Mouse (Mus musculus): Measurements from ENCODE around the gene Dzank1. TPM values are rescaled to one million over a fixed set of nuclear protein-coding genes. Genes with fewer than 3 reads are reported as not detected.
A peak's percentile ranks its signal among the peaks of the same experiment; 100 is the strongest.

Dzank1 gene
- 0.03 and 0.08 TPM in 2 replicates for total RNA-seq (2012; rRNA removed)
- polyA plus RNA-seq (2012; ENCODE audit: insufficient read depth in 1 of 2, insufficient read length in 2 of 2, low read depth in 1 of 2, low replicate concordance in 2 of 2, missing spikeins in 1 of 2): under 1 TPM in 1 of 2 experiments, not detected in 1; 0.35 TPM

DNA sequence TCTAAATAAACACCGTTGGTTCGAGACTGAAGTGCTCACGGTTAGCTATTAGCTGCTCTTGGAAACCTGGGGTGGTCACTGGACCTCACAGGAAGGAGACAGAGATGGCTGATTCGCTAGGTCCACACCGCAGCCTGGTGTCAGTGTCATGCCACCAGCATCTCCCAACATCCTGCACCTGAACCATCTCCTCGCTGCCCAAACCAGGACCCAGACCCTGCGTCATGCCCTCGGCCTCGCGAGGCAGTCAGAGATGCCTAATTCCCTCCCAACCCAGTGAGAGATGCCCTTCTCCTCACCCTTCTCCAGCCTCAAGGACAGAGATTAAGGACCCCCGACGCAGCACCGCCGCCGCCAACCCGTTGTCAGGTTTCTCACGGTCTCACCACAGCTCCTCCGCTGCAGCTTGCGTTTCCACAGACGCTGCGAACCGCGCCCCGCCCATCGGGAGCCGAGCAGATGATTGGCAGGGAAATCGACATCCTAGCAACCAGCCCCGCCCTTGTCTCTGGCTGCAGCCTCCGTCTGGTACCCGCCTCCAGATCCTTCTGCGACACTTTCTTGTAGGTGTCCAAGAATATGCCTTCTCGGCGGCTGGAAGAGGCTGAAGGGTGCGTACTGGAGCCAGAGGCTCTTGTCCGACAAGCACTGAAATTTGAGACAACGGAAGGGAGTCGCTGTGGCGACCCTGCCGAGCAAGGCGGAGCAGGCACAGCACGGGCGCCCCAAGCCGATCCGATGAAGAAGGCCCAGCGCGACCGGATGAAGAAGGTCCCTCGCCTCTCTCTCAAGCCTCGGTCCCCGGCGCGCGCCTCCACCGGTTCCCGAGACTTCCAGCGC is at the start of gene Dzank1, which contains the start of gene Polr3f:
Dzank1 (minus strand) TSS at position 434 of the 840 bp plus-strand sequence.
Polr3f (plus strand) TSS at position 738 of the 840 bp plus-strand sequence.
- peak within 1 kb of the TSS; percentile 74 for H3K27ac ChIP-seq (ENCODE audit: control insufficient read depth, low read depth, low read length)
- DNase-seq (ENCODE audit: low read depth, low spot score): peak; percentile 98
- peak within 1 kb of the TSS; percentile 82 for H3K9ac ChIP-seq (ENCODE audit: control insufficient read depth, low read depth, low read length, poor library complexity, severe bottlenecking)
- peaks cover 9 to 11% of the 10 kb centered on the region in 2 experiments for H3K4me1 ChIP-seq (ENCODE audit: control insufficient read depth in 1 of 2, insufficient read depth in 2 of 2, low read length in 2 of 2)
- peaks cover 14% of the 10 kb centered on the region for H3K79me2 ChIP-seq (ENCODE audit: control insufficient read depth, insufficient read depth, low read length, poor library complexity)
- peaks cover 0 to 5% of the 10 kb centered on the region in 2 experiments; a peak in 2 of 4 replicates for H3K27me3 ChIP-seq (ENCODE audit: control insufficient read depth in 1 of 2, insufficient read depth in 2 of 2, low read length in 2 of 2)
- peaks cover 10 to 21% of the 10 kb centered on the region in 2 experiments for H3K36me3 ChIP-seq (ENCODE audit: control insufficient read depth in 1 of 2, insufficient read depth in 2 of 2, low read length in 2 of 2)
- peak within 1 kb of the TSS; percentile 85 to 86 for H3K4me3 ChIP-seq (ENCODE audit: control insufficient read depth in 1 of 2, insufficient read depth in 1 of 2, low read depth in 2 of 2, low read length in 2 of 2)
- H3K9me3 ChIP-seq (replicated peaks; ENCODE audit: insufficient read depth, low read length): no peaks in the 10 kb centered on the region
- TF ChIP-seq BHLHE40 (IDR thresholded peaks at IDR 0.05; ENCODE audit: borderline replicate concordance, low read depth, low read length): no peak
- TF ChIP-seq ZNF384 (IDR thresholded peaks at IDR 0.05; ENCODE audit: low read depth, low read length): no peak
- TF ChIP-seq RAD21 (IDR thresholded peaks at IDR 0.05; ENCODE audit: low read depth, low read length): no peak
- TF ChIP-seq MYB (IDR thresholded peaks at IDR 0.05; ENCODE audit: low read depth, low read length): no peak
- TF ChIP-seq ZKSCAN1 (IDR thresholded peaks at IDR 0.05; ENCODE audit: low read depth, low read length): no peak
- no peak for TF ChIP-seq CHD1 (IDR thresholded peaks at IDR 0.05; ENCODE audit: low read depth, low read length)
- TF ChIP-seq GABPA (IDR thresholded peaks at IDR 0.05; ENCODE audit: low read depth, low read length): no peak
- TF ChIP-seq NELFE (IDR thresholded peaks at IDR 0.05; ENCODE audit: low read depth, low read length): peak; percentile 66
- no peak for TF ChIP-seq MYC (IDR thresholded peaks at IDR 0.05; ENCODE audit: low read depth, low read length)
- TF ChIP-seq POLR2A (IDR thresholded peaks at IDR 0.05; ENCODE audit: control insufficient read depth in 1 of 2, insufficient read depth in 1 of 2, low read depth in 1 of 2, low read length in 2 of 2, poor library complexity in 1 of 2): peak in 1 of 2 experiments; percentile 66; a peak in 2 of 4 replicates
- TF ChIP-seq RCOR1 (IDR thresholded peaks at IDR 0.05; ENCODE audit: low read depth, low read length): no peak
- TF ChIP-seq TBP (IDR thresholded peaks at IDR 0.05; ENCODE audit: low read depth, low read length): peak; percentile 62; the same call in 1 of the 2 replicates
- 0 out of 2 replicates have a peak, but pooled peaks have one; percentile 21 for TF ChIP-seq MAZ (IDR thresholded peaks at IDR 0.05; ENCODE audit: low read depth, low read length)
- no peak; the same call in 1 of the 2 replicates for TF ChIP-seq KAT2A (conservative IDR thresholded peaks at IDR 0.05; ENCODE audit: low read depth, low read length)
- peak in 1 of 3 experiments; percentile 18; a peak in 2 of 6 replicates for TF ChIP-seq CTCF (IDR thresholded peaks at IDR 0.05 in 2 of 3, conservative IDR thresholded peaks at IDR 0.05 in 1 of 3; ENCODE audit: control insufficient read depth in 1 of 3, insufficient read depth in 1 of 3, low read depth in 2 of 3, low read length in 3 of 3, poor library complexity in 1 of 3, severe bottlenecking in 1 of 3)
- no peak for TF ChIP-seq NRF1 (IDR thresholded peaks at IDR 0.05; ENCODE audit: insufficient read depth, low read depth, low read length, poor library complexity, severe bottlenecking)
- TF ChIP-seq GATA1 (IDR thresholded peaks at IDR 0.05; ENCODE audit: low read depth, low read length): no peak
- no peak for TF ChIP-seq E2F4 (IDR thresholded peaks at IDR 0.05; ENCODE audit: borderline replicate concordance, low read depth, low read length)
- no peak for TF ChIP-seq USF1 (IDR thresholded peaks at IDR 0.05; ENCODE audit: low read depth, low read length)
- TF ChIP-seq JUND (IDR thresholded peaks at IDR 0.05; ENCODE audit: low read depth, low read length): no peak
- peak; percentile 93 for TF ChIP-seq HCFC1 (IDR thresholded peaks at IDR 0.05; ENCODE audit: low read depth, low read length)
- peak; percentile 96 for TF ChIP-seq SIN3A (IDR thresholded peaks at IDR 0.05; ENCODE audit: low read length)
- TF ChIP-seq UBTF (IDR thresholded peaks at IDR 0.05; ENCODE audit: borderline replicate concordance, insufficient read depth, low read depth, low read length): no peak
- TF ChIP-seq MAX (IDR thresholded peaks at IDR 0.05; ENCODE audit: low read length): peak; percentile 99
- TF ChIP-seq POLR2AphosphoS2 (IDR thresholded peaks at IDR 0.05; ENCODE audit: low read length): 0 out of 2 replicates have a peak, but pooled peaks have one; percentile 55
- no peak for TF ChIP-seq TAL1 (IDR thresholded peaks at IDR 0.05; ENCODE audit: low read length)
- peak; percentile 90 for TF ChIP-seq MXI1 (IDR thresholded peaks at IDR 0.05; ENCODE audit: low read depth, low read length)
- TF ChIP-seq CHD2 (IDR thresholded peaks at IDR 0.05; ENCODE audit: low read length): no peak
- no peak for TF ChIP-seq ZC3H11A (IDR thresholded peaks at IDR 0.05; ENCODE audit: low read depth, low read length)
- no peak for TF ChIP-seq MEF2A (IDR thresholded peaks at IDR 0.05; ENCODE audit: extremely low read depth, insufficient replicate concordance, low read depth, low read length, poor library complexity, severe bottlenecking)
- TF ChIP-seq SMC3 (IDR thresholded peaks at IDR 0.05; ENCODE audit: low read depth, low read length): no peak
- TF ChIP-seq ZMIZ1 (IDR thresholded peaks at IDR 0.05; ENCODE audit: low read depth, low read length): no peak
- TF ChIP-seq MAFK (IDR thresholded peaks at IDR 0.05; ENCODE audit: borderline replicate concordance, low read depth, low read length): no peak
- TF ChIP-seq EP300 (IDR thresholded peaks at IDR 0.05; ENCODE audit: low read depth in 1 of 2, low read length in 2 of 2): no peak
- no peak for TF ChIP-seq ETS1 (IDR thresholded peaks at IDR 0.05; ENCODE audit: low read depth, low read length)
